26 mouse cellular contexts compared by ENCODE assay signal in genomic region chr2:68978244-68978643, GRCm38 (mm10).
DNase-seq lines count a peak whose midpoint lies in the region; ATAC-seq lines count a peak whose summit lies in the region.
"Had no signal": no experiment of that assay in that cellular context is flagged by ENCODE, and none has a peak within 500 bp of the region (broad histone marks: within the 10 kb centered on the region; RNA-seq: fewer than 3 reads in every experiment).

No protein-coding gene starts in this region.

- H3K4me2 ChIP-seq in kidney, embryonic 15.5 days: peak overlapping the region; percentile 20; the same call in 1 of the 2 replicates
- H3K4me2 ChIP-seq in embryonic facial prominence, embryonic 14.5 days (ENCODE audit: low read depth, low read length): no peak overlapping the region
- no peak overlapping the region for H3K4me2 ChIP-seq in hindbrain, embryonic 13.5 days
- H3K4me2 ChIP-seq: forebrain, embryonic 12.5 days; hindbrain, embryonic 12.5 days; midbrain, embryonic 11.5 days; neural tube, embryonic 13.5 days had no signal

- 34% methylated on average over 9 of the region's 9 CpGs for WGBS in kidney, embryonic 15.5 days
- 63% methylated on average over 9 of the region's 9 CpGs for WGBS in embryonic facial prominence, embryonic 14.5 days
- WGBS in hindbrain, embryonic 13.5 days: 50% methylated on average over 9 of the region's 9 CpGs

- H3K4me1 ChIP-seq in kidney, embryonic 15.5 days: peaks cover 26% of the 10 kb centered on the region
- peaks cover 32% of the 10 kb centered on the region for H3K4me1 ChIP-seq in embryonic facial prominence, embryonic 14.5 days (ENCODE audit: control insufficient read depth, insufficient read depth, low read length)
- peaks cover 33% of the 10 kb centered on the region for H3K4me1 ChIP-seq in hindbrain, embryonic 13.5 days (replicated peaks)

- no peaks in the 10 kb centered on the region for H3K27me3 ChIP-seq in kidney, embryonic 15.5 days
- no peaks in the 10 kb centered on the region for H3K27me3 ChIP-seq in embryonic facial prominence, embryonic 14.5 days (replicated peaks; ENCODE audit: control insufficient read depth, insufficient read depth, low read length)
- no peaks in the 10 kb centered on the region for H3K27me3 ChIP-seq in hindbrain, embryonic 13.5 days
- H3K27me3 ChIP-seq: forebrain, embryonic 12.5 days; hindbrain, embryonic 12.5 days; neural tube, embryonic 13.5 days had no signal

- no peak overlapping the region for H3K9ac ChIP-seq in kidney, embryonic 15.5 days
- H3K9ac ChIP-seq in embryonic facial prominence, embryonic 14.5 days (ENCODE audit: low read depth, low read length): no peak overlapping the region
- no peak overlapping the region for H3K9ac ChIP-seq in hindbrain, embryonic 13.5 days
- H3K9ac ChIP-seq: forebrain, embryonic 12.5 days; forebrain, postnatal 0 days; hindbrain, embryonic 12.5 days; liver, embryonic 14.5 days; neural tube, embryonic 13.5 days had no signal

- no peaks in the 10 kb centered on the region for H3K9me3 ChIP-seq in kidney, embryonic 15.5 days (replicated peaks)
- H3K9me3 ChIP-seq in embryonic facial prominence, embryonic 14.5 days (ENCODE audit: control insufficient read depth, low read length): no peaks in the 10 kb centered on the region
- H3K9me3 ChIP-seq in hindbrain, embryonic 13.5 days: no peaks in the 10 kb centered on the region
- H3K9me3 ChIP-seq: forebrain, embryonic 12.5 days; hindbrain, embryonic 12.5 days; neural tube, embryonic 13.5 days had no signal

- no peak for DNase-seq in kidney, postnatal 25 days
- DNase-seq in Muller cell, postnatal 12 days (ENCODE audit: inconsistent ontology term): peak; percentile 26
- DNase-seq in embryonic facial prominence, embryonic 14.5 days (ENCODE audit: low spot score): peak; percentile 70
- DNase-seq in mesoderm, embryonic 11.5 days (ENCODE audit: low read depth, low spot score): peak; percentile 45
- no peak for DNase-seq in testis, postnatal 10 days (ENCODE audit: low spot score)
- DNase-seq in right cerebral cortex, postnatal 14 days: no peak
- DNase-seq: adrenal gland, postnatal 25 days; cerebellum, adult 11-12 months; cerebellum, adult 9-11 months; forebrain, postnatal 0 days; gastrocnemius, postnatal 10 days; kidney, adult 8-10 months; kidney, postnatal 14 days; liver; lung, adult 2 months; lung, postnatal 10 days; thymus, adult 2 months had no signal

- H3K36me3 ChIP-seq in kidney, embryonic 15.5 days: no peaks in the 10 kb centered on the region
- no peaks in the 10 kb centered on the region for H3K36me3 ChIP-seq in embryonic facial prominence, embryonic 14.5 days (ENCODE audit: control insufficient read depth, insufficient read depth, low read length)
- H3K36me3 ChIP-seq in hindbrain, embryonic 13.5 days: no peaks in the 10 kb centered on the region
- H3K36me3 ChIP-seq: forebrain, embryonic 12.5 days; hindbrain, embryonic 12.5 days; neural tube, embryonic 13.5 days had no signal

- no peak for ATAC-seq in kidney, embryonic 15.5 days (replicated peaks; ENCODE audit: low FRiP score)
- ATAC-seq in embryonic facial prominence, embryonic 14.5 days (ENCODE audit: low read depth): no peak
- no peak for ATAC-seq in hindbrain, embryonic 13.5 days (ENCODE audit: low FRiP score)
- ATAC-seq: forebrain, postnatal 0 days had no signal

- no peak overlapping the region for H3K4me3 ChIP-seq in kidney, embryonic 15.5 days (replicated peaks)
- no peak overlapping the region for H3K4me3 ChIP-seq in embryonic facial prominence, embryonic 14.5 days (ENCODE audit: low read depth, low read length)
- no peak overlapping the region for H3K4me3 ChIP-seq in hindbrain, embryonic 13.5 days
- H3K4me3 ChIP-seq: erythroblast, embryonic 14.5 days; forebrain, embryonic 12.5 days; hindbrain, embryonic 12.5 days; neural tube, embryonic 13.5 days had no signal

- peak overlapping the region; percentile 38; the same call in 1 of the 2 replicates for H3K27ac ChIP-seq in kidney, embryonic 15.5 days
- H3K27ac ChIP-seq in embryonic facial prominence, embryonic 14.5 days (replicated peaks; ENCODE audit: low read depth, low read length): peak overlapping the region; percentile 30; the same call in 1 of the 2 replicates
- H3K27ac ChIP-seq in hindbrain, embryonic 13.5 days: no peak overlapping the region
- H3K27ac ChIP-seq: forebrain, embryonic 12.5 days; hindbrain, embryonic 12.5 days; liver, embryonic 14.5 days; macrophage; neural tube, embryonic 13.5 days had no signal

Comparison
In these comparisons a context has a peak if more than half of its experiments do, and no peak if none do; other contexts are left out.
1. DNase-seq: peak in Muller cell, postnatal 12 days (single experiment), embryonic facial prominence, embryonic 14.5 days (single experiment) and mesoderm, embryonic 11.5 days (single experiment); none in kidney, postnatal 25 days (0 of 2), testis, postnatal 10 days (single experiment) and right cerebral cortex, postnatal 14 days (single experiment).